Mouse (Mus musculus): ENCODE results near the gene Osbpl8.
"Not testable (repeated sequence)": the region's sequence is repeated elsewhere in the genome, so short reads cannot be mapped to it uniquely, and the experiment has no call there.

Gene Osbpl8

DNA sequence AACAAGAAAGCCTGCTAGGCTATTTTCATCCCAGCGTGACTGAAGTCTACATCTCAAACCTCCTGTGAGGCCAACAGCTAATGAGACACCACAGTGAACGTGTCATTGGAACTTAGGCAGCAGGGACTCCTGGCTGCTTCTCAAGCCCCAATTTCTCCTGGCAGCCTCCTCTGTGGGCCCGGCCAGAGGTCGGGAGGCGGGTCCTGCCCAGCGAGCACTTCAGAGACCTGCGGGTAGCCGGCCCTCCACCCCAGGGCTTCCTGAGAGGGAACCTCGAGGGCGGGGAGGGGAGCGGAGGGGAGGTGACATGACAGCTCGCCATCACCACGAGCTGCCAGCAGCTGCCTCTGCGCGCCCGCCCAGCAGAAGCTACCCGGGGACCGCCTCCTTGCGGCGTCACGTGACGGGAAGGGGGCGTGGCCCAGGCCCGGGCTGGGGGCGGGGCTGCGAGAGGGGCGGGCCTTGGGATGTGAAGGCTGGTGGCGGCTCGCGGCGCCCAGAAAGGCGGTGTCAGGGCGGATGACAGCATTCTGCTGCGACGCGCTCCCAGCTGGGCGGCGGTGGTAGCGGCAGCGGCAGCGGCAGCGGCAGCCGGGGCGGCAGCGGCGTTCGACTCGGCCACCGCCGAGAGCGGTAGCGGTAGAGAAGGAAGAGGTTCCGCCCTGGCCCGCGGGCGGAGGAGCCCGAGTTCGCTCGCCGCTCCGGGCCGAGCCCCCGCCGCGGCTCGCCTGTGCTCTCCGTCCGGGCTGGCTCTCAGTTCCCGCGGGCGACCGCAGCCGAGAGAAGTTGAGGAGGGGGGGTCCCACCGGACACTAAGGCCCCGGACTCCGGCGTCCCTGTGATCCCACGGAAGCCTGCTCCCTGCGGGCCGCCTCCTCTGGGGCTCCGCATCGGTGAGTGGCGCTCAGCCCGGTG, at the start of gene Osbpl8:
Gene Osbpl8, plus strand, starts transcription at position 449 of the 915 bp plus-strand sequence.
- DNase-seq (ENCODE audit: low spot score in 2 of 2): peak; percentile 99 to 100

DNA sequence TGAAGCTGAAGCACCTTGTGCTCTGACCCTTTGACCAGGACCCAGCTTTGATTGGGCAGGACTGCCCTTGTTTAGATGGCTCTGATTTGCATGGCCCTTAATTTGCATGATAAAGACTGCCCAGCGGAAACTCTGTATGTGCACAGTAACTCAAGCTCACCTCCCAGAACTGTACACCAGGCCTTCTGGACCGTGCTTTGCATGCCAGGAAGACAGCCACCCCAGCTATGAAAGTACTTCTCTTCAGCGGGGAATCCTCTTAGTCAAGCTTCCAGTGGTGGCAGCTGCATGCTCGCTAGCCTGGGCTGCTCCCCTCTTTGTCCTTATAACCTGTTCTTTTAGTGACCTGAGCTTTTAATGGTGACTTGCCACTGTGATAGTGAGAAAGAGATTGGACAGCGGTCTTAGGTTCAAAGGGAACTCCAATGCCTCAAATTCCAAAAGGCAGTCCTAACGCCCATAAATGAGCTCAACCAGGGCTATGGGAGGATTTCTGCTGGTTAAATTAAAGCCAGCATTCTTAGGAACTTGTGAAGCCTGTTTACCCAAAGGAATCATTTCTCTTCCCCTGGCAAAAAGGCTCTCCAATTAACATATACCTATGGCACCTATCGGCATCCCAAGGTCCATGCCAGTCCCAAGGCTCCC, 47.2 kb upstream of the Osbpl8 start:
- DNase-seq (ENCODE audit: low spot score in 2 of 2): no peak

DNA sequence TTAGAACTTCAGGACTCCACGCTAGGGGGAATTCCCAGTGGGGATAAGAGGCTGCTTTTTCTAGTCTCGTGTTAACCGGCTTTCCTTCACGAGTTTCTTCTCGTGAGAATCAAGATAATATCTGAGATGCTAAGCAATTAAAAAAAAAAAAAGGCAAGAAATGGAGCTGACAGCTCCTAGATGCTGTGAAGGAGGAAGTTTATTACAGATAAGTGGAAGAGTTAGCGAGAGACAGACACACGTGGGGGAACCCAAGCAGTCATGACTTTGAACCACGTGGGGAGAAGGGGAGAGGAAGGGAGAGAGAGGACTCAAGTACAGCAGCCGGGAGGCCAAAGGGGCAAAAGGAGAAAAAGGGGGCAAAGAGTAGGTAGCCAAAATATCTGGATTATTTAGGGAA, 46.3 kb upstream of the Osbpl8 start:
- DNase-seq (ENCODE audit: low spot score in 2 of 2): no peak

DNA sequence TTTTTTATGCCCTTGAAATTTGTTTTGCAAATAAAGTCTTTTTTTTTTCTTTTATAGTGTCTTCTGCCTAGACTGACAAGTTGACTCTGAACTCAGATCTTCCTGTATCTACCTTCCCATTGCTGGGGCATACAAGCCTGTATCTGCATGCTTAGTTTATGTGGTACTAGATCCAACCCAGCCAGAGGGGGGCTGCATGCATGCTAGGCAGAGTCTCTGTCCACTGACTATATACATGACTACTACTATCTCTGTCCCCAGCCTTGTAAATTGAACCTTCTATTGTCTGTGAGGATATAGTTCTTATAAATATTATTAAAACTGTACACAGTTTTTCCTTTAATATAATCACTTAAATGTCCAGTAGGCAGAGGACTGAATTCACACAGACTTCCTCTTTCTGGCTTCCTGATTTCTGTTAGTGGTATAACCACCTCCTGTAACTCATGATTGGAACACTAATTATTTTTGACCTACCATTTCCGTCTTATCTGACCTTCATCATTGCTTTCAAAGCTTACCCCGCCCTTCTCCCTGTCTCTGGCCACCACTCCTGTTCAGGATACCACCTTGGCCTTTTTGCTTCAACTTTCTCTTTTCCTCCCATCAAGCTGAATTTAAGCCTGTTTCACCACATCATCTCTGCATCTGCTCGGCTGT, 45.4 kb upstream of the Osbpl8 start:
- no peak for DNase-seq (ENCODE audit: low spot score in 2 of 2)

DNA sequence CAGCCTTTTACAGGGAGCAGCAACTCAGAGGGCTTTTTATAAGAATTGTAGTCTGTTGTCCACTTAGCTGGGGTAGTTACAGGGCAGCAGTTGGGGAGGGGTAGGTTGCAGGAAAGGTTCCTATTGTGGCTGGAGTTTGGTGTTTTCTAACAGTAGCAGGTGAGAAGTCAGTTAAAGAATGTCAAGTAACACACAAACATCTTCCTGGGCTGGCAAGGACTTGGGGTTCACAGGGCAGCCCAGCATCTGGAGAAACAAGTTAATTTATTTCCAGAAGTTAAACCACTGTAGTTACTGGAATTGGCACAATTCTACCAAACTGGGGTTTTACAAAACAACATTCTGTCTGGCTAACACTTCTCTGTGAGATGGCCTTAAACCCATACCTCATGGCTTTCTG, 44.8 kb upstream of the Osbpl8 start:
- no peak for DNase-seq (ENCODE audit: low spot score in 2 of 2)

DNA sequence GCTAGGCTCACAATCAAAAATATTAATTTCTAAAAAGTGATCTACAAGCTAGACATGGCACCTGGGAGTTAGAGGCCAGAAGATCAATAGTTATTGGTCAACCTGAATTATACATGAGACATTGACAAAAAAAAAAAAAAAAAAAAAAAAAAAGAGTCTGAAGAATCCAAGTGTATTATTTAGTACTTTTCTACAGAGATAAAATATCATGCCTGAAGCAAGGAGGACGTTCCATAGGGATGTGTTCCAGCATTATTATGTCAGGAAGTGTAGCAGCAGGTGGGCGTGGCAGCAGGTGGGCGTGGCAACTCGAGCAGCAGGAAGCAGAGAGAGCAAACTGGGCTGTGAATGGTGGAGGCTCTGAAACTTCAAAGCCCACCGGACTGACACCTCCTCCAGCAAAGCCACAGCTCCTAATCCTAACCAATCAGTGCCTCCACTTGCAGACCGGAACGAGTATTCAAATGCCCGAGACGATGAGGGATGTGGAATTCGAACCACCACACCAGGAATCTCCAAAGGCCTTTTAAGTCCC, 41.6 kb upstream of the Osbpl8 start:
- no peak for DNase-seq (ENCODE audit: low spot score in 2 of 2)

DNA sequence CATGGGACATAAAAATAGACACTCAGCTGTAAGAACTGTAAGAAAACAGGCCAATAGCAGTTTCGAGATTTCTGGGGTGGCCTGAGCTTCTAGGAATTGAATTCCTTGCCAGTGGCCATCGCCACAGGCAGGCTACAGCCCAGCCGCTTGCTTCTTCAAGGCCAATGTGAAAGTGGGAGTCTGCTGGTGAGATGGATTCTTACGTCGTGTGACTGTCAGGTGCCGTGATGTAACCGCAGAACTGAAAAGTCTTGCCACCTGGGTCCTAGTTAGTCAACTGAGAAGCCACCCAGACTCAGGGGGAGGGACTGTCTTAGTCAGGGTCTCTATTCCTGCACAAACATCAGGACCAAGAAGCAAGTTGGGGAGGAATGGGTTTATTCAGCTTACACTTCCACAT, 40.4 kb upstream of the Osbpl8 start:
- no peak for DNase-seq (ENCODE audit: low spot score in 2 of 2)

DNA sequence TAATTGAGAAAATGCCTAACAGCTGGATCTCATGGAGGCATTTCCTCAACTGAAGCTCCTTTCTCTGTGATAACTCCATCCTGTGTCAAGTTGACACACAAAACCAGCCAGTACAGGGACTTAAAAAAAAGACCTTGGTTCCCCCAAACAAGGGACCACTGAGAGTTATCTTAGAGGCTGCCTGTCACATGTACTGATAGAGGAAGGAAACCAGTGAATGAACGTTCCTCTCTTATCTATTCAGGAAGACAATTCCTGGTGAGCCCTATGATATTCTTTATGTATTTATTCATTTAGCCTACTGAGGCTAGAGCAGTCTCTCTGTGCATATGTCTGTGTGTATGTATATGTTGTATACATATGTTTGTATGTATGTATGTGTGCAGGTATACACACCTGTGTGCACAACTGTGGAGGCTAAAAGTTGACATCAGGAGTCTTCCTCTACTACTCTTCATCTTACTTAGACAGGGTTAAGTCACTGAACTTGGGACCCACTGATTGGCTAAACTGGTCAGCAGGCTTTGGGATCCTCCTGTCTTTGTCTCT, 39.7 kb upstream of the Osbpl8 start:
- DNase-seq (ENCODE audit: low spot score in 2 of 2): no peak

DNA sequence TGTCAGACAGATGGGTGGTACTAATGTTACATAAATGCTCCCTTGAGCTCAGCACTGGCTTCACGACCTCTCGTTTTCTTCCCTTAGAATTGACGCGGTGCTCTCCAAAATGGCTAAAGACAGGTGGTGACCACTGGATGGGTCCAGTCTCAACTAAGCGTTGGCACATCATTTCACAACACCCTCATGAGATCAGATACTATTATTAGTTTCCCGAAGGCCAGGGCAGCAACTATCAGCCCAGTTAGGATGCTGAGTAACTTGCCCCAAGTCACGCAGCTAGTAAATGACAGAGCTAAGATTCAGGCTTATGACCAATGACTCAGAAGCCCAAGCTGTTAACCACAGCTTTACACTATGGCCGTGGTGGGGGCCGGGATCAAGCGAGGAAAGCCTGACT, 37.2 kb upstream of the Osbpl8 start:
- DNase-seq (ENCODE audit: low spot score in 2 of 2): no peak

DNA sequence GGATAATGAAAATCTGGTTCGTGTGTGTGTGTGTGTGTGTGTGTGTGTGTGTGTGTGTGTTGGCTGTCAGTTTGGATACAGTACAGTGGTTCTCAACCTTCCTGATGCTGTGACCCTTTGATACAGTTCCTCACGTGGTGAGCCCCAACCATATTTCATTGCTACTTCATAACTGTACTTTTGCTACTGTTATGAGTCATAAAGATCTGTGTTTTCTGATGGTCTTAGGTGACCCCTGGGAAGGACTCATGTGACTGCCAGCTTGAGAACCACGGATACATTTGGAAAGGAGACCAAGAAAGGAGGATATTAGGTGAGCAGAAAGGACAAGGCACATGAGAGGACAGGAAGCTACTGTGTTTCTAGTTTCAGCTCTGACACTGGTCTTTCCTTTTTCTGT, 36.1 kb upstream of the Osbpl8 start:
- DNase-seq (ENCODE audit: low spot score in 2 of 2): no peak

DNA sequence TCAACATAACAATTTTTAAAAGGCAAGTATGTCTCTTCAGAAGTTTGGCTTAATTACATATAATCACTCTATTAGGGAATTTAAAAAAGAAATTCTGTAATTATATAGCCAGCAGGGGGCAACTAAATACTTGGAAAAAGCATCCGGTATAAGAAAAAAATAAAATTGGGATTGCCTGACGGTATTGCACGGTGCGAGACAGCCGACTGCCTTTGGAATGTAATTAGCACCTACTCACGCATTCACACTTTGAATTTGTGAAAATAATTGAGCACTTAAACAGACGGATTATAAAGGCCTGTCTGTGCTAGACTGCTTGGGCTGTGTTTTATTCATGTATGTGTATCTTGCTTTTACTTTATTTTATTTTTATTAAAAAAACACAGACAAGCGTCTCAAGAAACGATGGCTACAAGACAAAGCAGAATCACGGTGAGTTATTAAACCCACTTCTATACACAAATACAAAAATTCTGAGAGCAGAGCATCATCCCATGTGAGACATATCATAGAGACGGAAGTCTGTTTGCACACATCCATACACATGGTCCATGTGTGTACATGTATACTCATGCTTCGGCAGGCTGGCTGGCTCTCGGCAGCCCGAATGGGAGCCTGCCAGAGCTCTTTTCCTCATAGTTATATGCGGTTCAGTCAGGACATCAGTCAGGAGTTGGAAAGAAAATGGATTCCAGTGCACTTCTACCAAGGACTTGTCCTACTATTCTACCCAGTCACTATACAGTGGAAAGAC, 34.5 kb upstream of the Osbpl8 start:
- DNase-seq (ENCODE audit: low spot score in 2 of 2): no peak

DNA sequence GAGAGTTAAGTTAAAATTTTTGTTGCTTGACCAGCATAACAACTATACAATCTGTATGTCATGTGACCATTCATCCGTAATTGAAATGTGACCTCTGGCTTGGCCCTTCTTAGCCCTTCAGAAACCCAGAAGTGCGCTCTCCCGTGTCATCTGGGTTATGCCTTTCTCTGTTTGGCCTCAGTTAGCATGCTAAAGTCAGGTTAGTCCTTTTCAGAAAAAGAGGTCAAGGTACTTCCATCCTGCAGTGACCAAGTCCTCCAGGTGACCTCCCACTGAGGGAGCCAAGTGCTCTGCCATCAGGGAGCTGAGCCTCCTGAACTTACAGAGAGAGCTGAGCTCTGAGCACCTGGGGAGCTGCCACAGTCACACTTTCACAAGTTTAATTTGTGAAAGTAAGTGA, 33.7 kb upstream of the Osbpl8 start:
- DNase-seq (ENCODE audit: low spot score in 2 of 2): no peak

DNA sequence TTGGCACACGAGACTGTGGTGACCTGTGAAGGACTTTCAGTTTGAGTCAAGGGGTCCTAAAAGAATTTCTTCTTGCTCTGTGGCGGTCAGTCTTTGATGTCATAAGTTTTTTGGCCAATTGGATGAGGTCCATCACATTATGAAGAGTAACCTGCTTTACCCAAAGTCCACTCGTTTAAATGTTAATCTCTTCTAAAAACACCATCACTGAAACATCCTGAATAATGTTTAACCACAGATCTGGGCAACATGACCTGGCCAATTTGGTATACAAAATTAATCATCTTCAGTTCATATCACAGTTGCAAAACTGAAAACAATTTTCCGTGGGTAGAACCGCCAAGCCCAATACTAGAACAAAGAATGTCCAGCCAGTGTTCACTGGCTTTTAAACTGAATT, 31.3 kb upstream of the Osbpl8 start:
- DNase-seq (ENCODE audit: low spot score in 2 of 2): no peak

DNA sequence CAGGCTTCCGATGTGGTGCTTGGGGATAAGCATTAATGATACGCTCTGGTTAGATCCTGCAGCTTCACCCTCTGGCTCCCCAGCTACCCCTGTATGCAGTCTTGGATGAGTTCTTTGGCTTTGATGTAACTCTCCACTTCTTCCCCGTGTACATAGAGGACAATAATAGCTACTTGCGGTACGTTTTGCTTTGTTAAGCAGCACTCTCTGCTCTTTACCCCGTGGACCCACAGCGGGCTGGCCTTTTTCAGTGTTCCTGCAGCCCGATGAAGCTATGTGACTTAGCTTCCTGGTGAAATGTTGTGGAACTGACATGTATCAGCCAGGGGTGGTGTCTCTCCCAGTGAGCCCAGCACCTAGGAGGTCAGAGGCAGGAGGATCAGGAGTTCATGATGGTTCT, 30.6 kb upstream of the Osbpl8 start:
- DNase-seq (ENCODE audit: low spot score in 2 of 2): no peak

DNA sequence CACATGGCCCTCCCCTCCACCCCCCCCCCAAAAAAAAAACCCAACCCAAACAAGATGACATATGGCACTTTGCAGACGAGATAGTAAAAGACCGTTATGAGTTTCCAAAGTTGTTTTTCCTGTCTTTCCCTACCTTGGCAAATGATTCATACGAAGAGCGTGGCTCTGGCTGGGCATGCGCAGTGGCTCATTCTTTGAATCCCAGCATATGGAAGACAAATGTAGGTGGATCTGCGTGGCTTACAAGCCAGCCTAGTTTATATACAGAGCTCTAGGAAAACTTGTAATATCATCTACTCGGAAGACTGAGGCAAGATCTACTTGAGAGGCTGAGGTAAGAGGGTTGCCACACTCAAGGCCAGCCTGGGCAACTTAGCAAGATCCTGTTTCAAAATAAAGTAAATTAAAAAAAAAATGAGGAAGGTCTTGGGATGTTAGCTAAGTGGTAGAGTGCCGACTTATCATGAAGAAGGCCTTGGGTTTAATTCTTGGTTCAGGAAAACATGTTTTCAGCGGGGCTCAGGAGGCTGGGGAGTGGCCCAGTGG, 30.1 kb upstream of the Osbpl8 start:
- DNase-seq (ENCODE audit: low spot score in 2 of 2): no peak

DNA sequence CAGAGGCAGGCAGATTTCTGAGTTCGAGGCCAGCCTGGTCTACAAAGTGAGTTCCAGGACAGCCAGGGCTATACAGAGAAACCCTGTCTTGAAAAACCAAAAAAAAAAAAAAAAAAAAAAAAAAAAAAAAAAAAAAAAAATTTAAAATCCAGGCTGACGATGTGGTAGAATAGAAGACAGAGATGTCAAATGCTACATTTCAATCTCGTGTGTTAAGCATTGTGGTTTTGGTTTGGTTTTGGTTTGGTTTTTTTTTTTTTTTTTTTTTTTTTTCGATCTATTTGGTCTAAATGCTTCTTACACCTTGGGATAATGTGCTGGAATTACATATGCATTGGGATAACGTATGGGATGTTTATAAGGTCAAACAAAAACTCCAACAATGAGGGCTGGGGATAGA, 28.2 kb upstream of the Osbpl8 start:
- not testable (repeated sequence) for DNase-seq (ENCODE audit: low spot score in 2 of 2)

DNA sequence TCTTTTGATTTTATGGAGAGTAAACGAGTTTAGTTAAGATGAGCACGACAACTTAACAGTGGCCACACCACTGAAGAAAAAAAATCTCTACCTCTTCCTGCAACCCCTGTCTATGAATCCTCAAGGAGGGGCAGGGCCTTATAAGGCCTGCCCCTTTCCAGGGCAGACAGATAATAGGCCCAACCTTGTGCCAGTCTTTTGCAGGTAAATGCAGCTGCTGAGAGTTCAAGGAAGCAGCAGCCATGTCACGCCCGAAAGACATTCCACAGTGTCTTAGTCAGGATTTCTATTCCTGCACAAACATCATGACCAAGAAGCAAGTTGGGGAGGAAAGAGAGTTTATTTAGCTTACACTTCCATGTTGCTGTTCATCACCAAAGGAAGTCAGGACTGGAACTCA, 26.6 kb upstream of the Osbpl8 start:
- no peak for DNase-seq (ENCODE audit: low spot score in 2 of 2)

DNA sequence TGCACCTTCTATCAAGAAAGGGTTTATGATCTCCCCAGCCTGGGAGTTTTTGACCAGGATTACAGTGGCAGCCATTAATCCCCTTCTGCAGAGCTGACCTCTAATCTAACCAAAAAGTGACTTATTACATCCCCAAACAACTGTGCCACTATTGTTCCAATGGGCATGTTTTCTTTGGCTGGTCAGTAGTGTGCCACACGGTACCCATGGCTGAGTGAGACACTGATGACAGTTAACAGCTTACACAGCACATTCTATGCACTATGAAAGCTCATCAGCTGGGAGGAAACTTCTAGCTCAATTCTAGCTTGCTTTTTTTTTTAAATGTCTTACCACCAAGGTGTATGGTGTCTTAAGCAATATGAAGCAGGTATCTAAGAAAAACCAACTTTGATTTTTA, 25.4 kb upstream of the Osbpl8 start:
- DNase-seq (ENCODE audit: low spot score in 2 of 2): no peak

DNA sequence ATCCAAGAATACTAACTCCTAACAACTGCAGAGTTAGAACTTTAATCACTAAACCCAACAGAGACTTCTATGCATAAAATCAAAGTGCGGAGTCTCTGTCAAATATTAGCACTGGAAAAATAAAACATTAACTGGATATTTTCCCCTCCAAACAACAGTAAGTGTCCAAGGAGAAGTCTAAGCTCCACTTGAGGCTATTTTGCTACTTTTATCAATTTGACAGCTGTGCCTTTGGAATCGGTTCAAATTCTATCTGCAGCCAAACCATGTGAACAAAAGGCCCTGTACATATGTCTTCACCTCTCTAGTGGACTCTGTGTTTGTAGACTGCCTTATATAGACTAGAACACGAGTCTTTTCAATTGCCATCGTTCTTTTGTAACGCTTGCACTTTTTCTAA, 24.7 kb upstream of the Osbpl8 start:
- DNase-seq (ENCODE audit: low spot score in 2 of 2): no peak

DNA sequence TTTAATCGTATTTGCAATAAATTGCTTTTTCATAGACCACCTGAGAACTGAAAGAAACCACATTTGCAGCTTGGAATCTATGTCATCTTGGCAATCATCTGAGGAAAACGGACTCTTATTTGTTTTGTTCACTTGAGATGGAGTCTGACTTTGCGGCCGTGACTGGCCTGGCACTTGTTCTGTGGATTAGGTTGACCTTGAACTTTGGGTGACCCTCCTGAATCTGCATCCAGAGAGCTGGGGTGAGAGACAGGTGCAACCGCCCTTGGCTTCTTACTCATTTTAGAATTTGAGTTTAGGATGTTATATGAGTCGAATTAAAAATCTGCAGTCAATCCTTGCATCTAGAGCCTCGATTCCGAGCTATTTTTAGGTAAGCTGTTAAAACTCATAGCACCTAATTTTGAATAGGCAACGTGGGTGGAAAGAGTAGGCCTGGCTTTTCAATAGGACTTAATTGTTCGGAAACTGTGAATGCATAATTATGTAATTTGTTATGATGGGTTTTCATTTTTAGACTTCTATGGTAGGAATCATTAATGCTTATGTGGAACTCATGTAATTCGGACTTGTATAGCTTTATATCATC, 20.1 kb upstream of the Osbpl8 start:
- DNase-seq (ENCODE audit: low spot score in 2 of 2): no peak

DNA sequence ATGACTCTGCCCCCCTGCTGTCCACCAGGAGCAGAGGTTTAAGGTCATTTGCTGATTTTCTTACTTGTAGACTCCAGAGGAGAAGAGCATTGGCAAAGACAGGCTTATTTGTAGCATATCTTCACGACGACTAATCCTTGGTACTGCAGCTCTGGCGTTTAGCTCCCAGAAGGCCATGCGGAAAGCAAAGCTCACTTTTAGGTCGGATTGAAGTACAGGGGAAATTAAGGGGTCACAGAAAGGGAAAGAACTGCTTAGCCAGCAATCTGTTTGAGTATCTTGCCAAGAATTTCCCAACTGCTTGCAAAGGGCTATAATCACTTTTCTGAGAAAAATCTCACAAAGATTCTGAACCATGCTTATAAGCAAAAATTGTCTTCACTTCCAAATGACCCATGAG, 14.8 kb upstream of the Osbpl8 start:
- DNase-seq (ENCODE audit: low spot score in 2 of 2): no peak
